Mouse (Mus musculus) urinary bladder, postnatal 36 days (tissue): Measurements from ENCODE around the gene Mta1.

Source experiments
- DNase-seq, 2 experiments: peaks; one replicate each; pipeline ENCODE4 v3.0.0; 2022; ENCODE audit warnings: low spot score in 2 of 2, mixed read lengths in 1 of 2

Mta1 gene

GRCm38 (mm10) chr12:113148381-113149035, 50.4 kb downstream of the Mta1 start:
- DNase-seq: peak in 1 of 2 experiments; percentile 66

GRCm38 (mm10) chr12:113149341-113149740, 51.3 kb downstream of the Mta1 start:
- DNase-seq: no peak

- no peak for DNase-seq
These were observed 51.8 kb downstream of the Mta1 start for GRCm38 (mm10) chr12:113149896-113150295.

- no peak for DNase-seq
These were observed 52.5 kb downstream of the Mta1 start for GRCm38 (mm10) chr12:113150591-113150990.

- DNase-seq: peak in 1 of 2 experiments; percentile 28
These were observed 53.0 kb downstream of the Mta1 start for GRCm38 (mm10) chr12:113151046-113151445.

GRCm38 (mm10) chr12:113151661-113152271, 53.7 kb downstream of the Mta1 start:
- DNase-seq: peak in 1 of 2 experiments; percentile 68

- DNase-seq: peak in 1 of 2 experiments; percentile 46
These were observed 54.2 kb downstream of the Mta1 start for GRCm38 (mm10) chr12:113152272-113152661.

- no peak for DNase-seq
These were observed 55.0 kb downstream of the Mta1 start for GRCm38 (mm10) chr12:113152991-113153525.

- peak in 1 of 2 experiments; percentile 29 for DNase-seq
These were observed 55.9 kb downstream of the Mta1 start for GRCm38 (mm10) chr12:113153971-113154370.

GRCm38 (mm10) chr12:113154747-113155075, 56.6 kb downstream of the Mta1 start:
- DNase-seq: no peak

GRCm38 (mm10) chr12:113155076-113155771, 57.1 kb downstream of the Mta1 start:
- peak in 1 of 2 experiments; percentile 54 for DNase-seq

- DNase-seq: peak; percentile 99 to 100
These were observed 57.9 kb downstream of the Mta1 start, which contains the start of gene Tedc1 for GRCm38 (mm10) chr12:113155887-113156539. TSS of gene Tedc1 (plus strand) at chr12:113156421.

- DNase-seq: no peak
These were observed 58.5 kb downstream of the Mta1 start for GRCm38 (mm10) chr12:113156540-113156929.

GRCm38 (mm10) chr12:113157002-113157401, 58.9 kb downstream of the Mta1 start:
- no peak for DNase-seq

GRCm38 (mm10) chr12:113157521-113157920, 59.4 kb downstream of the Mta1 start:
- no peak for DNase-seq

- no peak for DNase-seq
These were observed 59.9 kb downstream of the Mta1 start for GRCm38 (mm10) chr12:113157971-113158370.

GRCm38 (mm10) chr12:113163561-113164006, 65.5 kb downstream of the Mta1 start:
- no peak for DNase-seq

GRCm38 (mm10) chr12:113168031-113168536, 70.0 kb downstream of the Mta1 start:
- DNase-seq: no peak

GRCm38 (mm10) chr12:113176960-113177725, 79.1 kb downstream of the Mta1 start:
- no peak for DNase-seq

- no peak for DNase-seq
These were observed 82.9 kb downstream of the Mta1 start for GRCm38 (mm10) chr12:113181020-113181419.

- no peak for DNase-seq
These were observed 86.9 kb downstream of the Mta1 start for GRCm38 (mm10) chr12:113184945-113185344.
